Mouse (Mus musculus) hindbrain, embryonic 10.5 days (tissue): ENCODE data around the gene Mageb18. TPM values are rescaled to one million over a fixed set of nuclear protein-coding genes. Genes with fewer than 3 reads are reported as not detected.

ENCODE experiments used
- DNase-seq: peaks from one replicate; pipeline ENCODE4 v3.0.0-alpha.2; 2017; ENCODE audit warnings: low spot score
- H3K27ac ChIP-seq: fragments of 300-500 bp; sonication (generic); 2 replicates; pipeline ENCODE4 v1.5.1; 2016; ENCODE audit warnings: mild to moderate bottlenecking, moderate library complexity
- H3K27me3 ChIP-seq: fragments of 300-500 bp; sonication (generic); 2 replicates; pipeline ENCODE4 v1.6.1; 2016; ENCODE audit warnings: mild to moderate bottlenecking; ENCODE audit not compliant: poor library complexity, insufficient read depth, severe bottlenecking
- H3K36me3 ChIP-seq: fragments of 300-500 bp; sonication (generic); 2 replicates; pipeline ENCODE4 v1.6.1; 2016; ENCODE audit warnings: mild to moderate bottlenecking, moderate library complexity
- H3K4me1 ChIP-seq: fragments of 300-500 bp; sonication (generic); replicated peaks from 2 replicates; pipeline ENCODE4 v1.6.1; 2016; ENCODE audit warnings: mild to moderate bottlenecking
- H3K4me3 ChIP-seq: fragments of 300-500 bp; sonication (generic); 2 replicates; pipeline ENCODE4 v1.5.1; 2016; ENCODE audit warnings: mild to moderate bottlenecking, moderate library complexity
- H3K9me3 ChIP-seq: fragments of 300-500 bp; sonication (generic); 2 replicates; pipeline ENCODE4 v1.6.1; 2016; ENCODE audit warnings: mild to moderate bottlenecking, moderate library complexity
- WGBS: fragments of 180-500 bp; shearing (Covaris S2); methylation state at CpG from one replicate; pipeline ENCODE4 v1.1.7; 2016; 5-methylcytosine and 5-hydroxymethylcytosine counted together
- polyA plus RNA-seq: library from polyadenylated mRNA; unstranded; fragments of >200 nt; fragmentation: Nextera tagmentation; extraction: Ambion mirVana; gene quantifications from 2 replicates; pipeline ENCODE4 v1.2.1, GENCODE M21; 2016

The Mageb18 gene
- polyA plus RNA-seq, 1 experiment from 2014 or later, result not detected

DNA sequence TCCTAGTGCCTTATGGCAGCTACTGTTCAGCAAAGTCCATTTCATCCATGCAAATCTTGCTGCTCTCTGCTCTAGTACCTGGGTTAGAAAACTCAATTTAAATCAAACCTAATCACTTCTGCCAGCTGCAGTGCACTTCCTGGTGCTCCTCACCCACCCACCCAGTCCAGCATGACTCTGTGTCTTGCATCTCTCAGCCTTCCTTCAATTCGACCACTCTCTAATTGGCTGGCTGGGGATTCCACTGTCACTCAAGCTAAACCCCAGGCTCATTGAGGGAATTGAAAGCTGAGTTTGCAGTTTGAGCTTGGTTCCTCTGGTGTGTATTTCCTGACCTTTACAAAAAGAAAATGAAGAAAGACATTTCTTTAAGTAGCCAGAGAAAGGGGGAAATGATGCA, 275.8 kb downstream of the Mageb18 start:
- no peak overlapping the region for H3K4me3 ChIP-seq
- no peaks in the 10 kb centered on the region for H3K36me3 ChIP-seq
- H3K27me3 ChIP-seq, result no peaks in the 10 kb centered on the region
- WGBS, result 21% methylated on average over 1 of the region's 1 CpGs
- DNase-seq, result no peak
- no peak overlapping the region for H3K27ac ChIP-seq
- no peaks in the 10 kb centered on the region for H3K4me1 ChIP-seq
- no peaks in the 10 kb centered on the region for H3K9me3 ChIP-seq

DNA sequence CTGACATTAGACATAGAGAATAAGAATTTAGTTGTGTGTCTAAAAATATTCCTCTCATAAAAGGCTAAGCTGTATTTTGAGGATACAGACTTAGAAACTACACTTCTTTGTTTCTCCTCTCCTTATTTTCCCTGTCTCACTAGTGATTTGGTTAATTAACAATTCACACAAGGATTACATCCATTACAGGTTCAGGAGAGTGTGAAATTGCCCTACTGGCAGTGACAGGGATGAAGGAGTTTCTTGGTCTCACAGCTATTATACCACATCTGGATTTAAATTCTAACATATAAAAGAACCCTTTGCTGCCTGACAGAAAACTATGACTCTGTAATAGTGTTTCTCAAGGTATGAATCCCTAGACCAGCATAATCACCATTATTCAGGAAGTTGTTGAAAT, 318.8 kb downstream of the Mageb18 start:
- Histone ChIP-seq H3K4me3 (no peak overlapping the region), H3K27ac (no peak overlapping the region), H3K9me3 (no peaks in the 10 kb centered on the region), H3K36me3 (no peaks in the 10 kb centered on the region), H3K27me3 (no peaks in the 10 kb centered on the region), H3K4me1 (no peaks in the 10 kb centered on the region)
- no peak for DNase-seq

Other genes with a start within 250 kb of the Mageb18 start
- not detected in 2 replicates for gene Gm5941, start 109.6 kb downstream of the Mageb18 start, polyA plus RNA-seq